Mouse (Mus musculus): ENCODE data around the gene Fam229a. TPM values are rescaled to one million over a fixed set of nuclear protein-coding genes. Genes with fewer than 3 reads are reported as not detected.

The Fam229a gene
- polyA plus RNA-seq, 1 experiment from 2014 or later, result not detected

- no peak for ATAC-seq (ENCODE audit: extremely low read depth, insufficient number of reproducible peaks, low FRiP score, low TSS enrichment)
- Histone ChIP-seq H3K4me1 (peaks cover 19% of the 10 kb centered on the region), H3K27ac (replicated peaks) (peak overlapping the region; percentile 92), H3K4me3 (peak overlapping the region; percentile 81), H3K9ac (peak overlapping the region; percentile 86), H3K9me3 (no peaks in the 10 kb centered on the region), H3K36me3 (peaks cover 27% of the 10 kb centered on the region), H3K4me2 (peak overlapping the region; percentile 83), H3K27me3 (replicated peaks) (0 out of 2 replicates have a peak, but pooled peaks cover 5% of the 10 kb centered on the region)
- whole genome bisulfite sequencing, result 1% methylated on average over 4 of the region's 4 CpGs
Observed at GRCm38 (mm10) chr4:129460827-129461182, 30.2 kb upstream of the Fam229a start.

DNA sequence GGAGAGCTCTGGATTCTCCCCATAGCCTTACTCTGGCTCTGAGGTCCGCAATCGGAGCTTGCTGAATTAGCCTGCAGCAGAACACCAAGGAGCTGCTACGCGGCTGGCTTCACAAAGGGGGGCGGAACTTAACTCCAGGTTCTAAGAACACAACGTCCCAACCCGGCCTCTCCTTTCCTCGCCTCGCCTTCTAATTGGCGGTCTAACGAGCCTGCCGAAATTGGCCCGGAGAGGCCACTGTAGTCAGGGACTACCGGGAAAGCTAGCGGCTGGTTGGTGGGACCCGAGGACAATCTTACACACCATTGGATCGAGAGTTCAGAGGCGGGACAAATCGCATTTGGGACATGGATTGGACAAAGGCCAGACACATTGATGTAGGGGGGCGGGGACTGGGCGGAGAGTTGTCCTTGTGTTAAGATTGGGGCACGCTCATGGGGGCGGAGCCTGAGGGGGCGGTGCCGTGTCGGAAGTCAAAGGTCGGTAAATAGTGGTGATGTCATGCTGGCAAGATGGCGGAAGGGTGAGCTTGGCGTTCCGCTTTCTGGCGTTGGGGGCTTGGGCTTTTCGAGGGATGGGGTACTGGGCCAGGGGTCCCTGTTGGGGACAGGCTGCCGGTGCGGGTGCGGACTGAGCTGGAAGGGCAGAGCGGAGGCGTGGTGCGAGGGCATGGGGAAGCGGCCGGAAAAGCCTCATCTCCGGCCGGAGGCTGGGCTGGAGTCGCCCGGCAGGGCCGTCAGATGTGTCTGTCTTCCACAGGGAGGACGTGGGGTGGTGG lies 29.6 kb upstream of the Fam229a start, which contains the start of gene Bsdc1:
Gene Bsdc1, plus strand, starts transcription at position 399 of the 778 bp plus-strand sequence.
- ATAC-seq (ENCODE audit: extremely low read depth, insufficient number of reproducible peaks, low FRiP score, low TSS enrichment), result peak; percentile 99
- WGBS, result 1% methylated on average over 46 of the region's 46 CpGs
- H3K36me3 ChIP-seq, result peaks cover 33% of the 10 kb centered on the region
- peaks cover 19% of the 10 kb centered on the region for H3K4me1 ChIP-seq
- H3K9ac ChIP-seq, result peak within 1 kb of the TSS; percentile 87
- peak within 1 kb of the TSS; percentile 92 for H3K27ac ChIP-seq (replicated peaks)
- peak within 1 kb of the TSS; percentile 83 for H3K4me2 ChIP-seq
- H3K4me3 ChIP-seq, result peak within 1 kb of the TSS; percentile 81
- no peaks in the 10 kb centered on the region for H3K27me3 ChIP-seq (replicated peaks)
- H3K9me3 ChIP-seq, result no peaks in the 10 kb centered on the region

GRCm38 (mm10) chr4:129462118-129462517 lies 28.9 kb upstream of the Fam229a start:
- Histone ChIP-seq H3K4me1 (peaks cover 19% of the 10 kb centered on the region), H3K9me3 (no peaks in the 10 kb centered on the region), H3K36me3 (peaks cover 40% of the 10 kb centered on the region), H3K4me3 (peak overlapping the region; percentile 81), H3K27me3 (replicated peaks) (no peaks in the 10 kb centered on the region), H3K27ac (replicated peaks) (peak overlapping the region; percentile 74), H3K9ac (peak overlapping the region; percentile 87), H3K4me2 (peak overlapping the region; percentile 79)
- WGBS, result 45% methylated on average over 3 of the region's 3 CpGs
- ATAC-seq (ENCODE audit: extremely low read depth, insufficient number of reproducible peaks, low FRiP score, low TSS enrichment), result no peak

DNA sequence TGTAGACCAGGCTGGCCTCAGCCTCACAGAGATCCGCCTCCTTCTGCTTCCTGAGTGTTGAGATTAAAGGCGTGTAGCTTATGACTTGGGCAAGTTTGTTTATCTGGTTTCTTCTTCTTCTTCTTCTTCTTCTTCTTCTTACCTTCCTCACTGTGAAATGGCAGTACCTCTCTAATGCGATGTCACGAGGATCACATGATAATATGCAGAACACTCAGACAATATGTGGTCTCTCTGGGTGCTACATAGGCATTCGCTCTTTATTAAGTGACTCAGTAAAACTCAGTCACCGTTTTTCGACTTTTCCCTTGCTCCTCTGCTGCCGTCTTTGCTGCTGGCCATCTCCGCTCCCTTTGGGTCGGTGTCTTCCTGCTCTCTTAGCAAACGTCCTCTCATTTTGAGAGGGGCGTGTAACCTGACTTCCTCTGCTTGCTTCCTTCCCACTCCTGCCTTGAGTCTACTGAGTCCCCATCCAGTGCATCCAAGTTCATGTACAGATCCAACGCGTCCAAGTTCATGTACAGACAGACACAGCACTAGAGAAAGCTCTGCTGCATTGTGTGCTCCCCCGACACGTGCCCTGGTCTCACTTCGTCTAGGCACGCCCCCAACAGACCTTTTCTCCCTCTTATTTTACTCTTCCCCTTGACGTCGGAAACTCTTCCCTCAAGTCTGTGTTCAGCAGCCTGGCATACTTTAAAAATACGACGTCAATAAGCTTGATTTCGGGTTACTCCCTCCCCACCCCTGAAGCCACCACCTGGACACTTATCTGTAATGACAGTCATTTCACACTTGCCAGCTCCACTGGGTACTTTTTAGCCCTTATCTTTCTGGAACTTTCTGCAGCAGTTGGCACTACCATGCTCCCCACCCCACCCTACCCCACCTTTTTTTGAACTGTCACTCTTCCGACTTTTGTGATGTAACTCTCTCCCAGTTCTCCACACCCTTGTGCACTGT lies 27.6 kb upstream of the Fam229a start:
- peak overlapping the region; percentile 23 for H3K4me3 ChIP-seq
- WGBS, result 81% methylated on average over 24 of the region's 24 CpGs
- H3K27ac ChIP-seq (replicated peaks), result 0 out of 2 replicates have a peak overlapping the region, but pooled peaks have one; percentile 28

DNA sequence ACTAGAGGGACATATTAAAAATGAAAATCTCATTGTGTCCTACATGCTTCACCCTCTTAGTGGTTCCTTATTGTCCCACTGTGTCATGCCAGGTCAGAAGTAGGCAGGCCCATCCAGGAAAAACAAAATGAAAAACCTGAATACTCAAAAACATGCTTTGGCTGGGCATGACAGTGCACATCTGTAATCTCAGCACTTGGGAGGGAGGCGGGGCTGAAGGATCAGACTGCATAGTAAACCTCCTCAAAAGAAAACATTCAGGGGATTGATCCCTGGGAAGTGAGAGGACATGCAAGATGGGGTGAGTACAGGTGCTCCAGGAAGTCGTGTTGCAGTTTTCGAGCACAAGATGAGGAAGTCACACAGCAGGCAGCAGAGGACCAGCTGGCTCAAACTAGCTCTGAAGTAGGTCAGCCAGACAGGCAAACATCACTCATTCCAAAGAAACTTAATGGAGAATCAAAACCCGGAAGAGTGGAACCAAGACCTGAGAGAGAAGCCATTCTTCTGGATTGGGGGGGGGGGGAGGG lies 26.6 kb upstream of the Fam229a start:
- Histone ChIP-seq H3K4me2 (peak overlapping the region; percentile 79), H3K9ac (no peak overlapping the region), H3K4me1 (peaks cover 26% of the 10 kb centered on the region), H3K4me3 (no peak overlapping the region), H3K36me3 (peaks cover 62% of the 10 kb centered on the region), H3K27ac (replicated peaks) (0 out of 2 replicates have a peak overlapping the region, but pooled peaks have one; percentile 28), H3K9me3 (no peaks in the 10 kb centered on the region), H3K27me3 (replicated peaks) (no peaks in the 10 kb centered on the region)
- WGBS, result 76% methylated on average over 4 of the region's 4 CpGs
- no peak for ATAC-seq (ENCODE audit: extremely low read depth, insufficient number of reproducible peaks, low FRiP score, low TSS enrichment)

More for the DNA sequence above, 27.6 kb upstream of the Fam229a start:
- Histone ChIP-seq H3K9ac (0 out of 2 replicates have a peak overlapping the region, but pooled peaks have one; percentile 40), H3K36me3 (peaks cover 53% of the 10 kb centered on the region), H3K4me1 (peaks cover 26% of the 10 kb centered on the region), H3K27me3 (replicated peaks) (no peaks in the 10 kb centered on the region), H3K4me2 (peak overlapping the region; percentile 79), H3K9me3 (no peaks in the 10 kb centered on the region)
- ATAC-seq (ENCODE audit: extremely low read depth, insufficient number of reproducible peaks, low FRiP score, low TSS enrichment), result no peak

DNA sequence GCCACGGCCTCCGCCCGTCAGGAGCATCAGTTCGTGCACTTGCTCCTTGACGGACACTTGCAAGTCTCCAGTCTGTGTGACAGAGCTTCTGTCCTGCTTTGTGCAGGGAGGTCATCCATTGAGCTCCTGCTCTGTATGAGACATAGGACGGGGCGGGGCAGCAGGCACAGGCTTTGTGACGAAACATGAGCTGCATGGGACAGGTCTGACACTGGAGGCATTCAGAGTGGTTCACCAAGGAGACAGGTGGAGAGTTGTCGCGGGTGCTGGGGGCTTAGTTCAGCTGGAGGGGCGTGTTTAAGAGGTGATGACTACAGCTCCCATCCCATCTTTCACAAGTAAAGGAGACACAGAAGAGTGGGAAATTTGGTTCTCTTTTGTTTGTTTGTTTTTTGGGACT lies 14.9 kb upstream of the Fam229a start:
- 88% methylated on average over 11 of the region's 11 CpGs for WGBS
- peaks cover 96% of the 10 kb centered on the region for H3K36me3 ChIP-seq

GRCm38 (mm10) chr4:129479863-129480262 lies 11.1 kb upstream of the Fam229a start:
- Histone ChIP-seq H3K9me3 (no peaks in the 10 kb centered on the region), H3K27me3 (replicated peaks) (no peaks in the 10 kb centered on the region), H3K9ac (no peak overlapping the region), H3K36me3 (peaks cover 96% of the 10 kb centered on the region), H3K4me2 (no peak overlapping the region), H3K4me1 (no peaks in the 10 kb centered on the region), H3K27ac (replicated peaks) (no peak overlapping the region), H3K4me3 (no peak overlapping the region)
- ATAC-seq (ENCODE audit: extremely low read depth, insufficient number of reproducible peaks, low FRiP score, low TSS enrichment), result no peak
- 93% methylated on average over 3 of the region's 3 CpGs for WGBS

More for the DNA sequence above, 14.9 kb upstream of the Fam229a start:
- Histone ChIP-seq H3K4me3 (no peak overlapping the region), H3K4me2 (no peak overlapping the region), H3K27me3 (replicated peaks) (no peaks in the 10 kb centered on the region), H3K27ac (replicated peaks) (no peak overlapping the region), H3K9ac (no peak overlapping the region), H3K4me1 (no peaks in the 10 kb centered on the region), H3K9me3 (no peaks in the 10 kb centered on the region)
- ATAC-seq (ENCODE audit: extremely low read depth, insufficient number of reproducible peaks, low FRiP score, low TSS enrichment), result no peak

GRCm38 (mm10) chr4:129481090-129481489 lies 9.9 kb upstream of the Fam229a start:
- Histone ChIP-seq H3K36me3 (peaks cover 97% of the 10 kb centered on the region), H3K27me3 (replicated peaks) (no peaks in the 10 kb centered on the region), H3K27ac (replicated peaks) (no peak overlapping the region), H3K9me3 (no peaks in the 10 kb centered on the region), H3K9ac (no peak overlapping the region), H3K4me2 (no peak overlapping the region), H3K4me3 (no peak overlapping the region), H3K4me1 (no peaks in the 10 kb centered on the region)
- no peak for ATAC-seq (ENCODE audit: extremely low read depth, insufficient number of reproducible peaks, low FRiP score, low TSS enrichment)
- WGBS, result 77% methylated on average over 1 of the region's 1 CpGs

GRCm38 (mm10) chr4:129494681-129495080 lies 3.7 kb downstream of the Fam229a start:
- H3K9me3 ChIP-seq, result no peaks in the 10 kb centered on the region
- H3K4me1 ChIP-seq, result peaks cover 47% of the 10 kb centered on the region
- H3K27me3 ChIP-seq (replicated peaks), result peaks cover 36% of the 10 kb centered on the region
- H3K27ac ChIP-seq (replicated peaks), result peak overlapping the region; percentile 85
- no peak overlapping the region for H3K9ac ChIP-seq
- peaks cover under 1% of the 10 kb centered on the region for H3K36me3 ChIP-seq
- WGBS, result 57% methylated on average over 7 of the region's 7 CpGs
- no peak overlapping the region for H3K4me2 ChIP-seq
- no peak for ATAC-seq (ENCODE audit: extremely low read depth, insufficient number of reproducible peaks, low FRiP score, low TSS enrichment)
- H3K4me3 ChIP-seq, result no peak overlapping the region

DNA sequence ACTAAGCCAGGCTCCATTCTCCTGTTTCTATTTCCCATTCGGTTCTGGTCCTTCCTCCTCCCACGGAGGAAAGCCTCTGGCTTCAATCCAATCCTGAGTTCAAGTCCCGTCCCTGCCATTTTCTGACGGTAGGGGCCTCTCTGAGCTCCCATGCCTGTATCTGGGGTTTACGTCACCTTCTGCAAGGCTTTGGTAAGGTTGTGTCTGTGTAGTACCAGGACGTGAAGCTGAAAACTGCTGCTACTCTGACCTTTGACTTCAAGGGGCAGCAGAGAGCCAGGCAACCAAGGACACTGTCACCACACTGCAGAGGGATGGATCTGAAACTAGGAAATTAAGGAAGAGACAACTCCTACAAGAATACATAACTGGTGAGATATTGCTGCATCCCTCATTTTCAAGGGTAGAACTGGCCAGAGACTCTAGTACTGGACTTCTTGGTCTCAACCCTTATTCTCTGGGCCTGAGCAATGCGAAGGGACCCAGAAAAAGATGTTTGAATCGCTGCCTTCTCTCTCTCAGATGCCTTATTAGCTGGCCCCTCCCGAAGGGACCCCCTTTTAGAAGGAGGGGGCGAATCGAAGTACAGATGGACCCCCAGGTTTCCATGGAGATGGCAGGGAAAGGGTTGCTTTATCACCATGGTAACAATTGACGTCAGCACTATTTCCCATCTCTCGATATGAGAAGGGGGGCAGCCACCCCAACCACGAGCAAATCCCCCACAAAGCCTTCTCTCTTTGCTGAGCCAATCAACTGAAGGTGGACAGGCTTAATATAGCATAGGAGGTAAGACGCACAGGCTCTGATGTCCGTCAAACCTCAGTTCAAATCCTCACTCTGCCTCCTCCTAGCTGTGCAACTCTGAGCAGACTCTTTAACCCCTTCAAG lies 4.9 kb downstream of the Fam229a start:
- ATAC-seq (ENCODE audit: extremely low read depth, insufficient number of reproducible peaks, low FRiP score, low TSS enrichment), result no peak
- Histone ChIP-seq H3K36me3 (no peaks in the 10 kb centered on the region), H3K27ac (replicated peaks) (peak overlapping the region; percentile 85), H3K4me2 (peak overlapping the region; percentile 0; the same call in 1 of the 2 replicates), H3K4me1 (peaks cover 53% of the 10 kb centered on the region), H3K9ac (no peak overlapping the region; the same call in 1 of the 2 replicates), H3K9me3 (no peaks in the 10 kb centered on the region), H3K27me3 (replicated peaks) (peaks cover 23% of the 10 kb centered on the region), H3K4me3 (no peak overlapping the region)
- WGBS, result 25% methylated on average over 16 of the region's 16 CpGs

Data from heart, embryonic 13.5 days (tissue).